Mouse (Mus musculus) frontal cortex, adult (tissue): Measurements from ENCODE around the gene Selenbp1.

Source experiments
- ATAC-seq: cut with Nextera tagmentation; 2 replicates; pipeline ENCODE4 v1.9.2; 2017; ENCODE audit warnings: mild to moderate bottlenecking, moderate library complexity, mixed read lengths; ENCODE audit not compliant: low TSS enrichment

Gene Selenbp1

GRCm38 (mm10) chr3:94974528-94975422, 41.9 kb downstream of the Selenbp1 start, which contains the start of gene Pi4kb:
Pi4kb (plus strand) TSS chr3:94974731.
- ATAC-seq = peak; percentile 87

- no peak for ATAC-seq
Measured at GRCm38 (mm10) chr3:94984312-94984711, 51.5 kb downstream of the Selenbp1 start.

DNA sequence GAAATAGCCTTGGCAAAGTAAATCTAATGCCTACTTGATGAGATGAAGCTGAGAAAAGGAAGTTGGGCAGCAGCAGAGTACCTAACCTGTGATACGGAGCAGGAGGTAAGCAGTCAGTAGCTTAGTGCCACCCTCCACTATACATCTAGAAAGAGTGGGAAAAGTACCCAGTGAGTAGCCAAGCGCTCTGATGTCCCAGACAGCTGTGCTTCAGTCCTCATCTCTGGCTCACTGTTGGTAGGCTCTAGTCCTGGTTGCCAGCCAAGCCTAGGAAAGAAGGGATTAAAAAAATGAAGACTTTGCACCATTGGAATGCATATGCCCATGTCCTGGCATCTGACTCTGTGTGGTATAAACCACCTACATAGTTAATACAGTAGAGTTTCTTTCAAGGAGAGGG, 52.7 kb downstream of the Selenbp1 start:
- no peak for ATAC-seq

DNA sequence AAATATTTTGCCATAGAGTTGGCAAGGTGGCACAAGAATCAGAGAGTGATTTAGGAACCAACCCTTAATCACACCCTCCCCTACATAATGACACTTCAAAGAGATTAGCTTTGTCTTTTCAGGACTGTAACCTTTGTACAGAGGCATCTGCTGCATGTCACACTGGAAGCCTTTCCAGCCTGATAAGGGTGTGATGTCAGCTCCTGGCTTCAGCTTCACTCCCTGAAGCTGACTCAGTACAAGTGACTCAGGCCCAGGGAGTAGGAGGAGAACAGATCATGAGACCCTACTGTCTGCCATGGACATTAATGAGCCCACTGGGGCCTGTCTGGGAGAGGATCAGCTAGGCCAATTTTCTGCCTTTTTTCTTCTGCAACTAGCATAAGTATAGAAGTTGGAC, 54.7 kb downstream of the Selenbp1 start:
- ATAC-seq = peak; percentile 58

DNA sequence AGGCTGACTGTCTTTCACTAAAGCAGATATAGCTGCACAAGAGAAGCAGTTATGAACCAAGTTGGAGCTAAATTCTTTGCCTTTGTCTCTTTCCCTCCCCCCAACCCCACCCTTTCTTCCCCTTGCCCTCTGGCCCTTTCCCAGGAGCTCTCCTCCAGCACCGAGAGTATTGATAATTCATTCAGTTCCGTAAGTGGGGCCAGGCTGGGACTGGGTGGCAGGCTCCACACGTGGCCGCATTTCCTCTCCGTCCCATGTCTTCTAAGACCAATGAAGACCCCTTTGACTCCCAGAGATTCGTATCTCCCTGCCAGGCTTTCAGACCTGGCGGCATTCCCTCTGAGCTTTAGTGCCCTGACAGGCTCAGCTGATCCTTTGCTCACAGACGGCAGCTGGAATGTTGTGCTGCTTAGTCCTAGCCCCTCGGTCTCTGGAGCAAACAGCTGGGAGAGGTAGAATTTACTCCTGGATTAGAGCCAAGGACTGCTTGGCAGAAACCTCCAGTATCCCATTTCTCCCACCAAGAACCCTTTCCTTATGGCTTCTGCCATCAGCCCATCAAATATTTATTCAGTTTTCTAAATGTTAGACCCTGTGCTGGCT, 56.4 kb downstream of the Selenbp1 start:
- no peak for ATAC-seq
